Mouse (Mus musculus): ENCODE measurements around the gene Gm10134.

- TF ChIP-seq CTCF (IDR thresholded peaks at IDR 0.05; ENCODE audit: low read depth, low read length) (no peak), POLR2A (IDR thresholded peaks at IDR 0.05; ENCODE audit: extremely low read depth, insufficient read depth, low read length) (no peak)
These were observed 34.1 kb downstream of the Gm10134 start for GRCm38 (mm10) chr2:28539949-28540348.
